Mouse (Mus musculus) kidney, adult 2 months (tissue): ENCODE measurements around the gene Hcrt.

Source experiments
- CTCF ChIP-seq: fragments of 200-500 bp; conservative IDR thresholded peaks from 2 replicates; pipeline ENCODE4 v1.5.1; 2011; ENCODE audit warnings: low read depth, mild to moderate bottlenecking, control low read depth, low read length, moderate library complexity, mixed read lengths; ENCODE audit not compliant: insufficient read depth, insufficient read length
- POLR2A ChIP-seq: fragments of 200-500 bp; IDR thresholded peaks from one replicate; pipeline ENCODE4 v1.6.1; 2011; ENCODE audit warnings: low read depth, low read length, control low read depth

GRCm38 (mm10) chr11:100774261-100774660 lies 11.5 kb upstream of the Hcrt start:
- TF ChIP-seq CTCF, result no peak
- TF ChIP-seq POLR2A, result no peak
